Mouse (Mus musculus) heart, postnatal 4 days (tissue): ENCODE measurements around the gene Etnk2. TPM values are rescaled to one million over a fixed set of nuclear protein-coding genes. Genes with fewer than 3 reads are reported as not detected.
"Not testable (repeated sequence)": the region's sequence is repeated elsewhere in the genome, so short reads cannot be mapped to it uniquely, and the experiment has no call there.

Source experiments
- DNase-seq: peaks from one replicate; pipeline ENCODE4 v3.0.0; 2021
- total RNA-seq, 2 experiments: library from RNA; stranded (reverse); gene quantifications; 2 replicates each; pipeline ENCODE4 v1.2.3; 2021

Etnk2 gene
- under 1 TPM; 0.83 to 0.93 TPM for total RNA-seq

DNA sequence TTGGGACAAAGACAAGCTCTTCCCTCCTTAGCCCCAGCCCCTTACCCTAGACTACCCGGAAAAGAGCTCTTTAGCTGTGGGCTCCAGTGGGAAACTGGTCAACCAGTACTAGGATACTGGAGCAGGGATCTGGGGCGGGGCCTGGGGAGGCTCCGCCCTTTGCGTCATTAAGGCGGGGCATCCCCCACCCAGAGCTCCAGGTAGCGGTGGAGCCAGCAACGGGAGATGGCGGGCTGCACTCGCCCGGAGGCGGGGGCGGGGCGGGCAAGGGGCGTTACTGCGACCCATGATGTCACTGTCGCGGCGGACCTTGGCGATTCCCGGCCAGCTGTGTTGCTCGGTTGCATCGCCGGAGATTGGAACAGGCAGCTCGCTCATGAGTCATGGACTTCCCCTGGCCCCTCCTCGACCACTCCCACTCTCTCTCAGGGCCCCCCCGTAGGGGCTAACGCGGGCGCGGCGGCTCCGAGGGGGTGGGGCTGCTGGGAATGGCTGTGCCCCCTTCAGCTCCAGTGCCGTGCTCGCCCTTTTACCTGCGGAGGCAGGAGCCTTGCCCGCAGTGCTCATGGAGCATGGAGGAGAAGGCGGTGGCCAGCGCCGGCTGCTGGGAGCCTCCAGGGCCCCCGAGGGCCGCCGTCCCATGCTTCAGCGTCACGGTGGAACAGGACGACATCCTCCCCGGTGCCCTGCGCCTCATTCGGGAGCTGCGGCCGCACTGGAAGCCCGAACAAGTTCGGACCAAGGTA is at the start of gene Etnk2:
Gene Etnk2, plus strand, starts transcription at position 297 of the 746 bp plus-strand sequence.
- DNase-seq, result peak; percentile 84

DNA sequence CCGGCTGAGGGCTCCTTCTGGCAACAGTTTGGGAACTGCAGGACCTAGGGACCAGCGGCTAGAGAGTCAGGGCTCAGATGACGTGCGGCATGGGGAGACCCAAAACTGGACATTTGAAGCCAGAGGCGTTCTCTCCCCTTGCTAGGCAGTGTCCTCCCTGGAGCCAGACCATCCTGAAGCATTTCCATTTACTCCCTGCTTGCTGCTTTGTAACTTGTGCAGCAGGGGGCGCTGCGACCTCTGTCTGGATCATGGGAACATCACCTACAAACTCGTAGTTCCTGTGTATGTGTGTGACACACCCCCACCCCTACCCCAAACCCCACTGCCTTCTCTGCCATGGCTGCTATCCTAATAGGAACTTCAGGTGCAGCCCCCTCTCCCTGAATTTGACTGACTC is 49.0 kb upstream of the Etnk2 start:
- peak; percentile 72 for DNase-seq

- DNase-seq, result no peak
Observed at GRCm38 (mm10) chr1:133315775-133316174, 47.6 kb upstream of the Etnk2 start.

DNA sequence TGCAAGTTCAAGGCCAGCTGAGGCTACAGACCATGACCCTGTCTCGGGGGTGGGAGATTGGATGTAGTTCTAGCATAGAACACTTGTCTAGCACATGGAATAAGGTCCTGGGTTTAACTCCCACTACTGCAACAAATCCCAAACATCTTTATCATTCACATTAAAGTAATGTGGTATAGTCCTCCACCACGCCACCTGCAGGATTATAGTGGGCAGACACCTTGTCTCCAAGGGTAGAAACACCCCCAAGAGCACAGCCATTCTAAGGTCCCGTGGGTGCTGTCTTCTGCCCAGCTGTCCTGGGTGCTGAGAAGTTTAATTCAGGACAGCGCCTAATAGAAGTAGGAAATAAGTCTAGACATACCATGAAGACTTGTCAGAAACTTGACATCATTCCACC is 46.8 kb upstream of the Etnk2 start:
- DNase-seq, result no peak

GRCm38 (mm10) chr1:133317149-133317548 is 46.2 kb upstream of the Etnk2 start:
- DNase-seq, result no peak

DNA sequence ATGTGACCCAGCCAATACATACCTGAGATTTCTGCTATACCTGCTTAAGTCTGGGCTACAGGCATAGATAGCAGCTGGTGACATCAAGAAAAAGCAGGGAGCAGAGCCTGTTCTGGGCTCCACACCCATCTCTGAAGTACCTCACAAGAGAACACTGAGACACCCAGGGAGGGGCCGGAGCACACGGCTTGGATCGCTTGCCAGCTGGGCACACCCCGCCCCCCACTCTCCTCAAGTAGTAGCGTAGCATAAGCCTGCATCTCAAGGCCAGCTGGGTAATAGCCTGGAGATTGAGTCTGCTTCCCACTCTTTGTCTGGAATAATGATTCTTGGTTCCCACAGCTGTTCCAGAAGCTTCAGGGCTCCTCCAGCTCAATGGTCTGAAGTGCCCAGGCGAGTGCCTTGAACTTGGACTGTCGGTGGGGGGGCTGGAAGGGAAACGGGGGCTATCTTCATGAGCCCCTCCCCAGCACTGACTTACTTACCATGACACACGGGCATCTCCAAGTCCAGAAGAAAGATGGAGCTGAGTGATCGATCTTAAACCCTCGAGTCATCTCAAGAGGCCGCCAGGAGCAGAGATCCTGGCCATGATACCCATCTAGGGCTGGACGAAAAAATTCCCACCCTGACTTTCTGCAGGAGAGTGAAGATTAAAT is 42.0 kb upstream of the Etnk2 start, which contains the start of gene Kiss1:
Gene Kiss1, plus strand, starts transcription at position 609 of the 659 bp plus-strand sequence.
- DNase-seq, result no peak

- DNase-seq, result no peak
Observed at GRCm38 (mm10) chr1:133323333-133323732, 40.0 kb upstream of the Etnk2 start.

DNA sequence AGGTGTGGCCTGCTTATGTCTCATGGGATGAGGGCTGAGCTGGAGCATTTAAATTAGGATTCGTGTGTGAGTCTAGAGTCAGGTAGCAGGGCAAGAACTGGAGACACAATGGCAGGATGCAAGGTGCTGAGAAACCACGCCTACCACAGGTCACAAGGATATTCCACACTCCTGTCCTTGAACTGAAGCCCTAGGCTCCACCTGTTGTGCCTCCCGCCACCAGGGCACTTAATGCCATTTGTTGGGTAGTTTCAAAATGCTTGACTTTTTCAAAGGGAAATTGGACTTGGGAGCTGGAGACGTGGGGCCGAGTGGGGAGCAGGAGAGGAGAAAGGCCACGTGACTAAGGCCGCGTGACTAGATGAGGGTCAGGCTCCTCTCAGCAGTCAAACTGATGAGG is 37.4 kb upstream of the Etnk2 start:
- DNase-seq, result no peak

- DNase-seq, result no peak
Observed at GRCm38 (mm10) chr1:133327094-133327493, 36.3 kb upstream of the Etnk2 start.

DNA sequence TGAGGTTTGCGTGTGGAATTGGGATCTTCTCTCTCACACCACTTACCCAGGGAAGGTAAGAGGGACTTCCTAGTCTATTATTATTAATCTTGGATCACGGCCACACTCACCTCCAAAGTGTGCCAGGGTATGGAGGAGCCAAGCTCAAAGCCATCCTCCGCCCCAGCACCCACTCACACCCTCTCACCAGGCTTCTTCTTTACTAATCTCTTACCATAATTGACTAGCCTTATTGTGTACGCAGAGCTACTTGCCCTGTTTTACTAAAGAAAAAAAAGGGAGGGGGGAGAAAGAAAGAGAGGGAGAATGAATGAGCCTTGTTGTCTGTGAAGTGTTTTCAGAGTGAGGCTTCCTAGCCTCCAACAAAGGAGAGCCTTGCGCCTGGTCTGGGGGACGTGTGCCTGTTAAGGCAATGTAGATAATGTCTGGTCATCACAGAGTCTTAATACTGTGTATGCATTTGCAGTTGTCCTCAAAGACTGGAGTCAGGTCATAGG is 35.0 kb upstream of the Etnk2 start:
- DNase-seq, result no peak

DNA sequence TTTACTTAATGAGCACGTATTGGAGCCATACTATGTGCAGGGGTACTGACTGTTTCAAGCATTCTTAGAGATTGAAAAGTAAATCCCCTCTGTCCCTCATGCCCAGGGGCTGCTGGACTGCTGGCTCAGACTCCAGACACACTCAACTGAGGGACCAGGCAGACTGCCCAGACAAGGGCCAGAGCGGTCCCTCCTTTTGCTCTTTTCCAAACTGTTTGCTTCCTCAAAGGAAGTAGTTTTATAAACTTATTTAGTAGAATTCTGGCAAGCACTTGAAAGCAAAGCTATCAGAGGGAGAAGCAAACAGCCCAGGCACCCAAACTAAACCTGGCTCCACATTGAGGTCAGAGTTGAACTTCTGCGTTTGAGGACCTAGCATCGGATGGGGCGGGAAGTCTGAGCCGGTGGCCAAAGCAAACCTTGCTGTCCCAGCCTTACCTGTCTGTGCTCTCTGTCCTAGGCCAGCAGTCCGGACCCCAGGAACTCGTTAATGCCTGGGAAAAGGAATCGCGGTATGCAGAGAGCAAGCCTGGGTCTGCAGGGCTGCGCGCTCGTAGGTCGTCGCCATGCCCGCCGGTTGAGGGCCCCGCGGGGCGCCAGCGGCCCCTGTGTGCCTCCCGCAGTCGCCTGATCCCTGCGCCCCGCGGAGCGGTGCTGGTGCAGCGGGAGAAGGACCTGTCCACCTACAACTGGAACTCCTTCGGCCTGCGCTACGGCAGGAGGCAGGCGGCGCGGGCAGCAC is 34.3 kb upstream of the Etnk2 start:
- DNase-seq, result no peak

DNA sequence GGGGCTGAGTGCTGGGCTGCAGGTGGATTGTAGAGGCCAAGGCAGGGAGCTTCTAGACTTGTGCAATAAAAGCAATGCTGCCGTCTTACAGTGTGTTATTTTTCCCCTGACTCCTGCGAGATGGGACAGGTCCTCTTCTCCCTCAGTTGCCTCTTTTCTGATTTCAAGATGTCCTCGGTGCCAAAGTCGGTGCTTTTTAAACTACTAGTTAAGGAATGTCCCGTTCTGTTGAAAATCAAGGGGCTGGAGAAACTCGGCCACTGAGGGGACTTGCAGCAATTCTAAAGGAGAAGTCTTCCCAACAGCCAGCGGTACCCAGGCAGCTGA is 33.8 kb upstream of the Etnk2 start:
- DNase-seq, result no peak

- no peak for DNase-seq
Observed at GRCm38 (mm10) chr1:133331142-133331541, 32.2 kb upstream of the Etnk2 start.

DNA sequence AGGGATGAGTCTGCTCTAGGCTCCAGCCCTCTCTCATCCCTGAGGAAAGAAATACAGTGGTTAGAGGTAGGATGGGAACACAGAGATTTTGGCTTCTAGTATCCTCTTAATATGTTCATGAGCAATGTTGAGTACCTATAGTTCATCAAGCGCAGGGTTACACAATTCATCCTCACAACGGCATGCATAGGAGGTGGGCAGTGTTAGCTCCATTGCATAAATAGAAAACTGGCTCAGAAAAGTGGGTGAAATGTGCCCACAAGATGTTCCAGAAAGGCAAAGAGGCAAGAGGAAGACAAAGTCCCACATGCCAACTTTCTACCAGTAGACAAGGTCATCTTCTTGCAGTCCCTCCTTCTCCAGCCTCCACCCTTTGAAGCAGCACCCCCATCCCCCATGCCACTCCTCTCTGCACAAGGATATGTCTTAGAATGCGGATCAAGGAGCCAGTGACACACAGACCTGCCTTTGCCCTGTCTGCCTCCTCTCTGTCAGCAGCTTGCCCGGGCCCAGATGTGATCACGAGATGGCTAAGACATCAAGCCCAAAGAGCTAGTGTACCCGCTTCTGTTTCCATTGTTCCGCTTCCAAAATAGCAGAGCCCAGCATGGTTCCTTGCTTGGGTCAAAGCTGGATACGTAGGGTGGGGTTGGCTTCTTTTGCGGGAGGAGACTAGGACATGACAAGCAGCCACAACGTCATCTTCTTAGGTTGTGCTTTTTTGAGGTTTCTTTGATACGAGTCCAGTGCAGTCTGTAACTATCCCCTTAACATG is 30.5 kb upstream of the Etnk2 start:
- no peak for DNase-seq

- no peak for DNase-seq
Observed at GRCm38 (mm10) chr1:133333937-133334336, 29.4 kb upstream of the Etnk2 start.

GRCm38 (mm10) chr1:133340403-133340802 is 23.0 kb upstream of the Etnk2 start:
- not testable (repeated sequence) for DNase-seq

DNA sequence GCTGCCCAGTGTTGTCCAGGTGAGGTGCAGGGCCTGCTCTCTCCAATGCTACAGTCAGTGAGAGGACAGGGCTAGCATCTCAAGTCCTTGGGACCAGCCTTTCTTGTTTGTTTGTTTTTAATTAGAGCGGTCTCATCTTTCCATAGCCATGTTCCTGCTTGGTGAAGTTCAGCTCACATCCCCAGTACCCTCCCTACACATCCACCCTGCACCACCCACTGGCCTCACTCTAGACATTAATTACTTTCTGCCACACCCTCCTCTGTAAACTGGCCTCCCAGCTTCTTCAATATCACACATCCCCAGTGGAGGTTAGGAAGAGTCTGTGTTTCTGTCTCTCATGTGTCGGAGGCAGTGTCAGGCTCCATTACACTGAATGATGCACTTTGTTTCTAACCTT is 19.0 kb upstream of the Etnk2 start:
- no peak for DNase-seq

GRCm38 (mm10) chr1:133346531-133346930 is 16.8 kb upstream of the Etnk2 start:
- DNase-seq, result no peak

- no peak for DNase-seq
Observed at GRCm38 (mm10) chr1:133347226-133347625, 16.1 kb upstream of the Etnk2 start.

GRCm38 (mm10) chr1:133347693-133348520 is 15.5 kb upstream of the Etnk2 start:
- no peak for DNase-seq

DNA sequence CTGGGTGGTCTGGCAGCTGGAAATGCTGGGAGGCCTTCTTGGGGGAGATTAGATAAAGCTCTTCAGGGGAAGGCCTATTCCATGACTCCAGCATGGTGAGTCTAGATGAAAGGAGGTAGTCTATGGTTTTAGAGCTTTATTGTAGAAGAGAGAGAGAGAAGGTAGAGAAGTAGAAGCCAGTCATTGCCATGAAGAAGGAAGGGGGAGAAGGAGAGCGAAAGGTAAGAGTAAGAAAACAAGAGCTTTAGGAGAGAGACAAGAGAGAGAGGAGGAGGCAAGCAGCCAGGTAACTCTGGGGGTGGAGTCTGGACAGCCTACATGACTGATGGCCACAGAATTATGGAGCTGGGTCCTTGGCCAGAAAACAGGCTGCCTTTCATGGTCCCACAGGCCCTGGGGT is 13.2 kb upstream of the Etnk2 start, which contains the start of gene Ren1:
Gene Ren1, plus strand, starts transcription at position 301 of the 400 bp plus-strand sequence.
- DNase-seq, result no peak
